In the genomic region with DNA sequence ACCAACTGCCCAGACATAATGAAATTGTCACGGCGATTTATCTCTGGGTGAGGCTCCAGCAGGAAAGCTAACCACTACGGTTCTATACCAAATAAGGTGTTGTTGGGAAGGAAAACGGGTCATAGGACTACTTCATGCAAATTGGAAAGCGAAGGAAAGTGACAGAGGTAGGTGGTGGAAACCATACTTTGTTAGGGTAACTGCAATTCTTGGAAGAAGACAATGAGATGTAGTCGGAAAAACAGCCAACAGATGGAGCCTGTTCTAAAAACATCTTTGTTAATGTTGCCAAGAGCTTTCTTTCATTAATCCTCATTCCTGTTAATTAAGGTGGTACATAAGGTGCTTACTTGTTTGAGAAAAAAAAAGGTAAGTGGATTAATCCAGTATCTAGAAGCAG, we compare ENCODE assay signal across 25 mouse cellular contexts.
DNase-seq lines count a peak whose midpoint lies in the region; ATAC-seq and TF ChIP-seq lines count a peak whose summit lies in the region.
"Had no signal": no experiment of that assay in that cellular context is flagged by ENCODE, and none has a peak within 500 bp of the region (broad histone marks: within the 10 kb centered on the region; RNA-seq: fewer than 3 reads in every experiment).

No protein-coding gene starts in this region.

- no peaks in the 10 kb centered on the region for H3K27me3 ChIP-seq in heart, embryonic 11.5 days (ENCODE audit: control insufficient read depth, insufficient read depth, low read length)
- no peaks in the 10 kb centered on the region for H3K27me3 ChIP-seq in midbrain, postnatal 0 days (ENCODE audit: insufficient read depth, low read length)
- no peaks in the 10 kb centered on the region for H3K27me3 ChIP-seq in midbrain, embryonic 16.5 days (ENCODE audit: control insufficient read depth, insufficient read depth, low read depth, low read length)
- H3K27me3 ChIP-seq: CH12.LX; limb, embryonic 12.5 days; liver, embryonic 12.5 days; neural tube, embryonic 13.5 days had no signal

- H3K4me2 ChIP-seq in heart, embryonic 11.5 days: no peak overlapping the region
- H3K4me2 ChIP-seq in midbrain, postnatal 0 days (ENCODE audit: low read depth, low read length, poor library complexity, severe bottlenecking): no peak overlapping the region
- H3K4me2 ChIP-seq in midbrain, embryonic 16.5 days (ENCODE audit: low read length): no peak overlapping the region
- H3K4me2 ChIP-seq: limb, embryonic 12.5 days; liver, embryonic 12.5 days; neural tube, embryonic 13.5 days had no signal

- no peak; the same call in 1 of the 2 replicates for TF ChIP-seq CTCF in left cerebral cortex, adult 2 months (IDR thresholded peaks at IDR 0.05)
- TF ChIP-seq CTCF in midbrain, postnatal 0 days (IDR thresholded peaks at IDR 0.05): peak; percentile 8; the same call in 1 of the 2 replicates

- H3K4me3 ChIP-seq in heart, embryonic 11.5 days (ENCODE audit: low read depth, low read length): no peak overlapping the region
- H3K4me3 ChIP-seq in left cerebral cortex, adult 2 months: no peak overlapping the region
- no peak overlapping the region for H3K4me3 ChIP-seq in midbrain, postnatal 0 days (ENCODE audit: low read depth, low read length)
- no peak overlapping the region for H3K4me3 ChIP-seq in midbrain, embryonic 16.5 days (ENCODE audit: low read depth, low read length)
- H3K4me3 ChIP-seq: hindbrain, embryonic 10.5 days; limb, embryonic 12.5 days; liver, embryonic 12.5 days; myocyte; neural tube, embryonic 13.5 days had no signal

- intact Hi-C loops in left cerebral cortex, adult 2 months (cut with DNase I): loop anchor here (5.0 kb wide), 2 partner anchors 52 to 72 kb away; no protein-coding TSS in a partner anchor

- peaks cover 37% of the 10 kb centered on the region for H3K4me1 ChIP-seq in heart, embryonic 11.5 days (ENCODE audit: control insufficient read depth, insufficient read depth, low read length)
- no peaks in the 10 kb centered on the region for H3K4me1 ChIP-seq in midbrain, postnatal 0 days (ENCODE audit: insufficient read depth, low read length)
- H3K4me1 ChIP-seq in midbrain, embryonic 16.5 days (ENCODE audit: control insufficient read depth, insufficient read depth, low read length): no peaks in the 10 kb centered on the region
- H3K4me1 ChIP-seq: hindbrain, embryonic 10.5 days; limb, embryonic 12.5 days; neural tube, embryonic 13.5 days had no signal

- 79% methylated on average over 6 of the region's 6 CpGs for WGBS in heart, embryonic 11.5 days (ENCODE audit: insufficient replicate concordance)
- WGBS in midbrain, postnatal 0 days: 77% methylated on average over 6 of the region's 6 CpGs
- WGBS in midbrain, embryonic 16.5 days: 81% methylated on average over 6 of the region's 6 CpGs

- H3K36me3 ChIP-seq in heart, embryonic 11.5 days (ENCODE audit: control insufficient read depth, insufficient read depth, low read length): no peaks in the 10 kb centered on the region; the same call in 1 of the 2 replicates
- peaks cover 30% of the 10 kb centered on the region for H3K36me3 ChIP-seq in midbrain, postnatal 0 days (ENCODE audit: insufficient read depth, low read length)
- peaks cover 29% of the 10 kb centered on the region for H3K36me3 ChIP-seq in midbrain, embryonic 16.5 days (ENCODE audit: control insufficient read depth, insufficient read depth, low read length)
- H3K36me3 ChIP-seq: G1E; liver, embryonic 12.5 days had no signal

- DNase-seq in heart, adult 11 months: peak; percentile 63
- no peak for DNase-seq in left cerebral cortex, adult 2 months (ENCODE audit: extremely low spot score in 1 of 2, low spot score in 2 of 2)
- no peak for DNase-seq in left cerebral cortex, adult 9 months (ENCODE audit: low spot score in 2 of 2)
- peak; percentile 17 for DNase-seq in midbrain, postnatal 0 days (ENCODE audit: low spot score)
- DNase-seq: adrenal gland, adult 2 months; cerebellum, adult 18-20 months; gastrocnemius, postnatal 25 days; heart, postnatal 10 days; lung, adult 2 months; midbrain, embryonic 14.5 days; right cerebral cortex, adult 18-20 months; right cerebral cortex, postnatal 4 days; thymus, postnatal 25 days had no signal

- no peaks in the 10 kb centered on the region for H3K9me3 ChIP-seq in heart, embryonic 11.5 days (replicated peaks; ENCODE audit: control insufficient read depth, low read length)
- H3K9me3 ChIP-seq in midbrain, postnatal 0 days (ENCODE audit: low read length): no peaks in the 10 kb centered on the region
- H3K9me3 ChIP-seq in midbrain, embryonic 16.5 days (replicated peaks; ENCODE audit: control insufficient read depth, low read length, poor library complexity, severe bottlenecking): no peaks in the 10 kb centered on the region
- H3K9me3 ChIP-seq: G1E; hindbrain, embryonic 10.5 days; limb, embryonic 12.5 days; liver, embryonic 12.5 days; neural tube, embryonic 13.5 days had no signal

- H3K9ac ChIP-seq in heart, embryonic 11.5 days (ENCODE audit: low read depth, low read length): no peak overlapping the region
- H3K9ac ChIP-seq in midbrain, postnatal 0 days (replicated peaks; ENCODE audit: low read length, poor library complexity, severe bottlenecking): no peak overlapping the region
- H3K9ac ChIP-seq in midbrain, embryonic 16.5 days (ENCODE audit: low read depth, low read length): no peak overlapping the region
- H3K9ac ChIP-seq: limb, embryonic 12.5 days; liver, embryonic 12.5 days; neural tube, embryonic 13.5 days had no signal

- ATAC-seq in heart, embryonic 11.5 days (replicated peaks; ENCODE audit: insufficient number of reproducible peaks, low FRiP score, low TSS enrichment): no peak
- ATAC-seq in midbrain, postnatal 0 days (ENCODE audit: low FRiP score): no peak
- ATAC-seq in midbrain, embryonic 16.5 days: no peak
- no peak for ATAC-seq in CD4-positive, CD25-positive, alpha-beta regulatory T cell, adult 4 months
- ATAC-seq: forebrain, embryonic 14.5 days; intestine, postnatal 0 days; liver, embryonic 12.5 days had no signal

- H3K27ac ChIP-seq in heart, embryonic 11.5 days (ENCODE audit: low read depth, low read length): no peak overlapping the region
- peak overlapping the region; percentile 51; the same call in 1 of the 2 replicates for H3K27ac ChIP-seq in left cerebral cortex, adult 2 months
- no peak overlapping the region for H3K27ac ChIP-seq in midbrain, postnatal 0 days (ENCODE audit: low read depth, low read length)
- H3K27ac ChIP-seq in midbrain, embryonic 16.5 days (ENCODE audit: low read length): no peak overlapping the region
- H3K27ac ChIP-seq: hindbrain, embryonic 10.5 days; limb, embryonic 12.5 days; neural tube, embryonic 13.5 days had no signal

Comparison
In these comparisons a context has a peak if more than half of its experiments do, and no peak if none do; other contexts are left out.
1. DNase-seq: peak in heart, adult 11 months (single experiment) and midbrain, postnatal 0 days (single experiment); none in left cerebral cortex, adult 2 months (0 of 2) and left cerebral cortex, adult 9 months (0 of 2).